Mouse (Mus musculus) kidney, adult 10 weeks (tissue): ENCODE data around the gene Icam2. TPM values are rescaled to one million over a fixed set of nuclear protein-coding genes. Genes with fewer than 3 reads are reported as not detected.

Source experiments
- polyA plus RNA-seq: library from polyadenylated mRNA; stranded (reverse); fragments of 350-450 nt; fragmentation: Illumina TruSeq; extraction: RNeasy Lipid Tissue Mini Kit (QIAGEN cat#74804); gene quantifications from one replicate; pipeline ENCODE4 v1.2.3, GENCODE M21; 2014; ENCODE audit warnings: low read depth, low replicate concordance

Gene Icam2
- 1.4 TPM for polyA plus RNA-seq

DNA sequence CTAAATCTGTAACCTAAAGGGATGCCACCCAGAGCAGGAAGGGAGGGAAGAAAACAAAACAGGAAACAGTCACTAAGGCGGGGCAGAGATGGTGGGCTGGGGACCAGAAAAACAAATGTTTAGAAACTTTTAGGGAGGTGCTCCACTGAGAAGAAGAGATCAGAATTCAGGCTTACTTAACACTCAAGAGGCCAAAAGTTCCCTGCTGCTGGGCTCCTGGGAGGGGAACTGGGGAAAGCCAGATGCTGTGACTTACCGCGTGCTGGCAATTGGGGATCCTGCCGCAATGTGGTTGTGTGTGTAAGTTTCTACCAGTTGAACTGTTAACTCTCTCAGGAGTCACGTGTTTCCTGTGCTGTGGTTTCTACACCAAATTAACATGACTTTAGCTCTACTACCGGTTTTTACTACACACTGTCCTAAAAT, at the start of gene Icam2:
TSS of gene Icam2 (minus strand) at position 285 of the 426 bp plus-strand sequence.

DNA sequence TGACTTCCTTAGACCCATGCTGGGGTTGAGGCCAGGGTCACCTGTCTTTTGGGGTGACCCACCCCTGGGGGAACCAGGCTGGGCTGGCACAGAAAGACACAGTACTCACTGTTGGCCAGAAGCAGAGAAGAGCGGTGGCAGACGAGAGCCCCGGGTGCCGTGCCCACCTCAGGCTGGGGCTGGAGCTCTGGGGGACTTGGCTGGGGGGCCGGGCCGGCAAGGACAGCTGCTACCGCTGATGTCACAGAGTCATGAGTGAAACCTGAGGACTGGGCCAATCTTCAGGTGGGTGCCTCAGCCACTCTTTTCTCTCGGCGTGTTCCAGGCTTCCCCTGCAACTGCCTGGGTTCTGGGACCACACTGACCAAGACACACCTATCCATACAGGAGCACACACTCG, 22.5 kb downstream of the Icam2 start, which contains the start of gene Prr29:
TSS of gene Prr29 (plus strand) at position 107 of the 400 bp plus-strand sequence.

DNA sequence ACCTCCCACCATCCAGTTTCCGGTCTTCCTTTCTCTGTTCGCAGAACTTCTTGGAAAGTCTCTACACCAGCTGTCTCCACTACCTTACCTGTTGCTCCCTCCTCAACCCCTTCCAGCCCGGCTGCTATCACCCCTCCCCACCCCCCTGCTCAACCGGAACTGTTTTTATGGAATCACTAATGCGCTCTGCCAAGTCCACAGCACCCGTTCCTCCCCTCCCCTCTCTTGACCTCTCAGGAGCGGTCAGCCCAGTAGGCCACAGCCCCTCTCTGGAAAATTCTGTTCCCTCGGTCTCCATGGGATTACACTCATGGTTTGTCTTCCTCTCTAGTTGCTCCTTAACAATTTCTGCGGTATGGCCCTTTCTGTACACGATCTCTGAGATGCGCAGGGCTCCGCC, 34.7 kb downstream of the Icam2 start, which contains the start of gene Scn4a:
TSS of gene Scn4a (minus strand) at position 101 of the 400 bp plus-strand sequence.

Other genes with a start within 250 kb of the Icam2 start
- gene Gm10840, start 227.2 kb downstream of the Icam2 start, polyA plus RNA-seq = not detected
- 2.9 TPM for gene Limd2, start 227.2 kb downstream of the Icam2 start, polyA plus RNA-seq
- 9.5 TPM for gene Strada, start 185.9 kb downstream of the Icam2 start, polyA plus RNA-seq
- 171 TPM for gene Ccdc47, start 171.7 kb downstream of the Icam2 start, polyA plus RNA-seq
- 35.0 TPM for gene Ddx42, start 171.1 kb downstream of the Icam2 start, polyA plus RNA-seq
- 14.3 TPM for gene Ftsj3, start 132.0 kb downstream of the Icam2 start, polyA plus RNA-seq
- gene Psmc5, start 131.9 kb downstream of the Icam2 start, polyA plus RNA-seq = 30.8 TPM
- 5.1 TPM for gene Smarcd2, start 115.1 kb downstream of the Icam2 start, polyA plus RNA-seq
- gene Tcam1, start 111.4 kb downstream of the Icam2 start, polyA plus RNA-seq = not detected
- gene Gh, start 86.2 kb downstream of the Icam2 start, polyA plus RNA-seq = not detected
- 0.53 TPM for gene Cd79b, start 73.3 kb downstream of the Icam2 start, polyA plus RNA-seq
- gene Scn4a, start 34.8 kb downstream of the Icam2 start, polyA plus RNA-seq = not detected
- gene Prr29, start 22.6 kb downstream of the Icam2 start, polyA plus RNA-seq = not detected
- gene Ern1, start 99.8 kb upstream of the Icam2 start, polyA plus RNA-seq = 9.8 TPM
- gene Tex2, start 225.3 kb upstream of the Icam2 start, polyA plus RNA-seq = 56.5 TPM